Mouse (Mus musculus) bone marrow, adult 2 months (tissue): Measurements from ENCODE around the gene Mpg. TPM values are rescaled to one million over a fixed set of nuclear protein-coding genes. Genes with fewer than 3 reads are reported as not detected.
A peak's percentile ranks its signal among the peaks of the same experiment; 100 is the strongest.

Source experiments
- H3K27ac ChIP-seq: fragments of 200-500 bp; 2 replicates; pipeline ENCODE4 v1.5.1; 2012; ENCODE audit warnings: low read depth, mild to moderate bottlenecking, control low read depth, inconsistent platforms, low read length; ENCODE audit not compliant: control insufficient read depth, poor library complexity, insufficient read depth
- H3K4me1 ChIP-seq: fragments of 200-500 bp; 2 replicates; pipeline ENCODE4 v1.6.1; 2011; ENCODE audit warnings: low read length; ENCODE audit not compliant: control insufficient read depth, insufficient read depth
- H3K4me3 ChIP-seq: fragments of 200-500 bp; replicated peaks from 2 replicates; pipeline ENCODE3; 2011; ENCODE audit warnings: mild to moderate bottlenecking, low read depth, low read length, control low read depth; ENCODE audit not compliant: control insufficient read depth
- CTCF ChIP-seq: fragments of 200-500 bp; IDR thresholded peaks from 2 replicates; pipeline ENCODE4 v1.5.1; 2011; ENCODE audit warnings: low read length, control low read depth; ENCODE audit not compliant: control insufficient read depth, insufficient read depth
- POLR2A ChIP-seq: fragments of 200-500 bp; IDR thresholded peaks from 2 replicates; pipeline ENCODE4 v1.6.1; 2011; ENCODE audit warnings: low read depth, mild to moderate bottlenecking, control low read depth, low read length, borderline replicate concordance; ENCODE audit not compliant: control insufficient read depth
- WGBS: fragments of 180-500 bp; shearing (Covaris S2); methylation state at CpG from one replicate; pipeline ENCODE4 v1.1.7; 2018; 5-methylcytosine and 5-hydroxymethylcytosine counted together
- polyA plus RNA-seq: library from polyadenylated mRNA; stranded (reverse); fragments of >200 nt; gene quantifications from 2 replicates; pipeline ENCODE4 v1.2.4, GENCODE M21; 2011; ENCODE audit warnings: low replicate concordance; ENCODE audit not compliant: missing spikeins, insufficient read depth, insufficient read length

Gene Mpg
- polyA plus RNA-seq, 1 experiment: 20.1 TPM

DNA sequence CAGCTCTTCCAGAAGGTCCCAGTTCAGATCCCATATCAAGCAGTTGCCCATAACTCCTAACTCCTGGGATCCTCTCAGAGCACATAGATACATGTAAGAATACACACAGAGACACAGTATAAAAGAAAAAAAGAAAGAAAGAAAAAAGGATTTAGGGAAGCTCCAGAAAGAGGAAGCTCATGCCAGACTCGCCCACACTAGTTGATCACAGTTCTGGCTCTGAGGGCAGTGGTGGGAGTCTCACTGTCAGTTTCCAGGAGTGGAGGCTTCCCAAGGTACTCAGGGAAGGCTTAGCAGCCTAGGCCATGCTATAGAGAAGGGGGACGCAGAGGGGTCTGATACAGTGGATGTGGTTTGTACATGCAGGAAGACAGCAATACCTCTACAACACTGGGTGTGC, 4.8 kb downstream of the Mpg start:
- TF ChIP-seq POLR2A (no peak), CTCF (no peak)
- H3K4me1 ChIP-seq: no peaks in the 10 kb centered on the region
- no peak overlapping the region for H3K4me3 ChIP-seq
- H3K27ac ChIP-seq: no peak overlapping the region; the same call in 1 of the 2 replicates
- WGBS: 51% methylated on average over 2 of the region's 2 CpGs

- Histone ChIP-seq H3K4me3 (no peak overlapping the region), H3K27ac (no peak overlapping the region), H3K4me1 (no peaks in the 10 kb centered on the region)
- TF ChIP-seq CTCF (no peak), POLR2A (no peak)
- WGBS: 92% methylated on average over 10 of the region's 10 CpGs
These were observed 6.5 kb downstream of the Mpg start for GRCm38 (mm10) chr11:32232848-32233247.

DNA sequence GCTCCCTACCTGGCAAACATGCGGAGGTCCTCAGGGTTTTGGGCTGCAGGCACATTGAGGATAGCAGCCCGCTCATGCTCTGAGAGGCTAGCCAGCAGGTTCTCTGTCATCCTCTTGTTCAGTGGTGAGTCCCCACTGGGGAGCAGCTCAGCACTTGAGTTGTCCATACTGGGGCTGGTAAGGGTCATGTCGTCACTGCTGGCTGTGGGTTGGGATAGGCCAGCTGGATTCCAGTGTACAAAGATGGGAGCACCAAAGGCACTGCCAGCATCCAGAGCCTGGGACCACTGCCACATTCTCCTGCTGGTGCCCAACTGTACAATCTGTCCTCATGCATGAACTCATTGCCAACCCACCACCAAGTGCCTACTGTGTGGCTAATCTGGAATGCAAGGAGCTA, 7.6 kb downstream of the Mpg start:
- no peaks in the 10 kb centered on the region for H3K4me1 ChIP-seq
- no peak for TF ChIP-seq POLR2A
- TF ChIP-seq CTCF: no peak
- no peak overlapping the region for H3K4me3 ChIP-seq
- WGBS: 99% methylated on average over 3 of the region's 3 CpGs
- H3K27ac ChIP-seq: no peak overlapping the region

DNA sequence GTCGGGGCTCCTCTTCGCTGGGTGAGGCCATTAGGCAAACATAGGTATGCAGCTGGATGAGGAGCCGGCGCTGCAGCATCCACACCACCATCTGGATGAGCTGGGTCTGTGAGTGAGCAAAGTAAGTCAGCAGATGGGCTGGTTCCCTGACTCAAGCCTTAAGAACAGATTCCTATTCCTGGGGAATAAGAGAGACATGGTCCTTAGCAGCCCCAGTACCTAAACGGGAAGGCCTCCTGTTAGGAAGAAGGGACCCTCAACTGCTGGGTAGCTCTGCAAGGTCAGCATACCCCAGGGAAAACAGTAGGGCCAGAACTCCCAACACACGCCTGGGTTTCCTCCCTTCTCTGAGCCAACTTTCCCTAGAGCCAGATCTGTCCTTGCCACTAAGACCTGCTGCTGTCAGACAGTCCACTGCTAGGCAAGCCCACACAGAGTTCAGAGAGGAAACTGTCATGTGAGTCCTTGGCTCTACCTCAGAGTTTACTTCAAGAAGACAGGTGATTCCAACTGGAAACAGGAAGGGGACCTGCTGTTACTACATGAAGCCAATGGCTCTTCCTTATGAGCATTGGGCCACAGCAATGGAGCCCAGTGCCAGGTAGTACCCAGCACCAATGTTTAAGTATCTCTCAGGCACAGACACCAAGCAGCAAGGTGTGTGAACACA, 8.6 kb downstream of the Mpg start:
- TF ChIP-seq CTCF (no peak), POLR2A (no peak)
- WGBS: 93% methylated on average over 6 of the region's 6 CpGs
- Histone ChIP-seq H3K27ac (no peak overlapping the region), H3K4me1 (no peaks in the 10 kb centered on the region), H3K4me3 (no peak overlapping the region)

DNA sequence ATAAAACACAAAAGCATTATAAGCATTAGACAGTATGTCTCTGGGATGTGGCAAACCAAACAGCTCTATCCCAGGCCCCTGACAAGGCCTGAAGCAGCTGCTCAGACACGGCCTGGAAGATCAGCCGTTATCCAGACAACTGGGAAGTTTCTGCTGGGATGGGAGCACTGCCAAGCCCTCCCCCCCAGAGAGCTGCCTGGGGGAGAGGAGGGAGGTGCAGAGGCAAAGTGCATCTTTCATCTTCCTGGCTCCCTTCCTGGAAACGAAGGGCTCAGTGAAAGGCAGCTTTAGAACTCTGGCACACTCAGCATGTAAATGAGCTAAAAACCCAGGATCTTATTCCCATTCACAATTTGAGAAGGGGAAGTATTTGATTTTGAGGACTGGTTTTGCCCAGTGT, 9.3 kb downstream of the Mpg start:
- no peak overlapping the region for H3K4me3 ChIP-seq
- H3K4me1 ChIP-seq: no peaks in the 10 kb centered on the region
- no peak overlapping the region for H3K27ac ChIP-seq
- TF ChIP-seq POLR2A: no peak
- TF ChIP-seq CTCF: no peak
- WGBS: 87% methylated on average over 3 of the region's 3 CpGs

GRCm38 (mm10) chr11:32236132-32236531, 9.8 kb downstream of the Mpg start:
- no peak overlapping the region for H3K27ac ChIP-seq
- 85% methylated on average over 2 of the region's 2 CpGs for WGBS
- TF ChIP-seq CTCF (no peak), POLR2A (no peak)
- no peaks in the 10 kb centered on the region for H3K4me1 ChIP-seq
- no peak overlapping the region for H3K4me3 ChIP-seq

DNA sequence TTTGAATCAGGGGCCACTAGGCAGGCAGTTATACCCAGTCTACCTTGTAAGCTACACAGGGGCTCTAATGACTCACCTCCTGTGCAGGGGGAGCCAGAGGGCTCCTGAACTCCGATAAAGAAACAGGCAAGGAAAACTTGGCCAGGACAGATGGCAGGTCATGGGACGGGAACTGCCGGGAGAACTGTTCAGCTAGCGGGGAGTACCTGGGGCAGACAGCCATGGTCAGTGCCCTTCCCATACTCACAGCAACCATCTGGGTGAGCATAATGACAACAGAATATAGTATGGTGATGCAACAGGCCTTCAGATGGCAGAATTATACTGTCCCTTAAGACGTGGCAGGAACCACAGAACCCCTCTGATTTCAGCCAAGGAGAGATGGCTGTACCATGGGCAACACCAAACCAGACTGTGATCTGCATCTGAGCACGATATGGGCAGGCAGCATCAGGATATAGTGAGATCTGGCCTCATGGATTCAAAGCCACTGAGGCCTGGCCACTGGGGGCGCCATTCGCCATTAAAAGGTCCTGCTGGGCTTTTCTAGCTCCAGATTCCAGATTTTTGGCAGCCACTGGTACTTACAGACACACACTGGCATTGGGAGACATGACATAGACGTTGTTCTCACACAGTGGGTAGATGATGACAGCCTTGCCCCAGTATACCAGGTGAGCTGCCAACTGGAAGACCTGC, 10.6 kb downstream of the Mpg start:
- Histone ChIP-seq H3K4me1 (no peaks in the 10 kb centered on the region), H3K27ac (no peak overlapping the region), H3K4me3 (no peak overlapping the region)
- TF ChIP-seq CTCF: peak; percentile 56; the same call in 1 of the 2 replicates
- TF ChIP-seq POLR2A: no peak
- WGBS: 71% methylated on average over 9 of the region's 9 CpGs

- 93% methylated on average over 3 of the region's 3 CpGs for WGBS
- no peak for TF ChIP-seq CTCF
- no peak for TF ChIP-seq POLR2A
- Histone ChIP-seq H3K4me1 (no peaks in the 10 kb centered on the region; the same call in 1 of the 2 replicates), H3K4me3 (no peak overlapping the region), H3K27ac (no peak overlapping the region)
These were observed 11.1 kb downstream of the Mpg start for GRCm38 (mm10) chr11:32237411-32237795.

DNA sequence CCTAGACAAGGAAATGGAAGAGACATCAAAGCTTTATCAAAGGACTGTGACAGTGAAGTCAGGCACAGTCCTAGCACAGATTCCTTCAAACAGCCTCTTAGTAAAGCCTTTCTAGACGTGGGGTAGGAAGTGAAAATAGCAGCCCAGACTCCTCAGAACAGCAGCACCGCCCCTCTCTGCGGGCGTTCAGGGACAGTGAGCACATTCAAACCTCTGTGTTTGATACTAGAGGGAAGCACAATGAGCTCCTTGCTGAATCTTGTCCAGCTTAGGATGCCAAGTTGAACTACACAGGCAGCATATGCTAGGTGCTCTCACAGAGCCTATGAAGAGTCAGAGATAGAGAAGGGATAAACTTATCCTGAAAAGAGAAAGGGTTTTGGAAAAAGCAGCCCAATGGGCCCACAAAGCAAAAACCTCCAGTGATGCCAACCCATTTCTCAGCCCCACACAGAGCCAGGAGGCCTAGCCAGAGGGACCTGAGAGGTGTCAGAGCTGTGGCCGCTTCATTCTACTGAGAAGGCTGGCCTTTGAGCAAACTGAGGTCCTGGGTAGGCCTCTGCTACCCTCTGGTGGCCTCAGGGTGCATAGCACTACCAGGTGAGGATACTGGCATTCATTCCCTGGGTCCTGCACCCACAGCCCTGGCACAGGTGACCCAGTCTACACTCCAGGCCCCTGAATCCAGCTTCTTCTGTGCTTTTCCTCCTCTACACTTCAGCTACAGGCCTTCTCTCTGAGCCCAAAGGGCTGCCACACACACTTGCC, 12.0 kb downstream of the Mpg start:
- H3K4me3 ChIP-seq: no peak overlapping the region
- peak; percentile 97 for TF ChIP-seq CTCF
- no peak for TF ChIP-seq POLR2A
- 62% methylated on average over 5 of the region's 5 CpGs for WGBS

More for the DNA sequence above, 12.0 kb downstream of the Mpg start:
- Histone ChIP-seq H3K4me1 (peaks cover 3% of the 10 kb centered on the region), H3K27ac (peak overlapping the region; percentile 6; the same call in 1 of the 2 replicates)
